Mouse (Mus musculus) hindbrain, embryonic 11.5 days (tissue): ENCODE measurements at regions not wholly inside any gene's neighbourhood (a gene's known extent, or its start where the extent isn't known, plus 50 kb on each side); places are given as distances from the start of the nearest gene placed in this dataset.

Experiments used
- ATAC-seq: fragments of 200-750 bp; cut with Nextera tagmentation; 2 replicates; pipeline ENCODE4 v1.8.0; 2017; ENCODE audit warnings: mild to moderate bottlenecking, moderate TSS enrichment, moderate library complexity; ENCODE audit not compliant: low FRiP score
- DNase-seq: peaks from one replicate; pipeline ENCODE4 v3.0.0-alpha.2; 2015; ENCODE audit warnings: low spot score
- H3K27ac ChIP-seq: fragments of 300-500 bp; sonication (generic); 2 replicates; pipeline ENCODE4 v1.5.1; 2014; ENCODE audit warnings: mild to moderate bottlenecking, low read depth, low read length
- H3K27me3 ChIP-seq: fragments of 300-500 bp; sonication (generic); 2 replicates; pipeline ENCODE4 v1.6.1; 2014; ENCODE audit warnings: mild to moderate bottlenecking, low read length, moderate library complexity, mixed read lengths; ENCODE audit not compliant: control insufficient read depth, insufficient read depth
- H3K36me3 ChIP-seq: fragments of 300-500 bp; sonication (generic); 2 replicates; pipeline ENCODE4 v1.6.1; 2014; ENCODE audit warnings: mild to moderate bottlenecking, low read length, moderate library complexity, mixed read lengths; ENCODE audit not compliant: control insufficient read depth, insufficient read depth
- H3K4me1 ChIP-seq: fragments of 300-500 bp; sonication (generic); replicated peaks from 2 replicates; pipeline ENCODE4 v1.6.1; 2014; ENCODE audit warnings: low read length, mixed read lengths; ENCODE audit not compliant: control insufficient read depth, insufficient read depth
- H3K4me2 ChIP-seq: fragments of 300-500 bp; sonication (generic); replicated peaks from 2 replicates; pipeline ENCODE4 v1.6.1; 2014; ENCODE audit warnings: mild to moderate bottlenecking, low read depth, low read length
- H3K4me3 ChIP-seq: fragments of 300-500 bp; sonication (generic); 2 replicates; pipeline ENCODE4 v1.5.1; 2014; ENCODE audit warnings: low read depth, low read length
- H3K9ac ChIP-seq: fragments of 300-500 bp; sonication (generic); 2 replicates; pipeline ENCODE4 v1.6.1; 2014; ENCODE audit warnings: low read depth, low read length
- H3K9me3 ChIP-seq: fragments of 300-500 bp; sonication (generic); 2 replicates; pipeline ENCODE4 v1.6.1; 2016; ENCODE audit warnings: low read length; ENCODE audit not compliant: control insufficient read depth
- WGBS: fragments of 180-500 bp; shearing (Covaris S2); extraction: QIAGEN DNeasy Blood & Tissue Kit; methylation state at CpG from one replicate; pipeline ENCODE4 v1.1.7; 2014; 5-methylcytosine and 5-hydroxymethylcytosine counted together

- Histone ChIP-seq H3K9me3 (no peaks in the 10 kb centered on the region), H3K4me1 (no peaks in the 10 kb centered on the region), H3K27me3 (no peaks in the 10 kb centered on the region), H3K9ac (no peak overlapping the region), H3K27ac (no peak overlapping the region), H3K36me3 (no peaks in the 10 kb centered on the region), H3K4me3 (no peak overlapping the region), H3K4me2 (no peak overlapping the region)
- DNase-seq (no peak), ATAC-seq (no peak)
- WGBS, result 81% methylated on average over 2 of the region's 2 CpGs
These were observed 164.0 kb upstream of the Slc24a3 start for GRCm38 (mm10) chr2:145003509-145003908.

GRCm38 (mm10) chr2:145010674-145011073 is 156.9 kb upstream of the Slc24a3 start:
- no peak overlapping the region for H3K4me3 ChIP-seq
- H3K36me3 ChIP-seq, result no peaks in the 10 kb centered on the region
- DNase-seq (no peak), ATAC-seq (no peak)
- H3K4me2 ChIP-seq, result no peak overlapping the region
- no peak overlapping the region for H3K27ac ChIP-seq
- H3K27me3 ChIP-seq, result no peaks in the 10 kb centered on the region
- H3K9ac ChIP-seq, result no peak overlapping the region
- H3K4me1 ChIP-seq, result no peaks in the 10 kb centered on the region
- H3K9me3 ChIP-seq, result no peaks in the 10 kb centered on the region

DNA sequence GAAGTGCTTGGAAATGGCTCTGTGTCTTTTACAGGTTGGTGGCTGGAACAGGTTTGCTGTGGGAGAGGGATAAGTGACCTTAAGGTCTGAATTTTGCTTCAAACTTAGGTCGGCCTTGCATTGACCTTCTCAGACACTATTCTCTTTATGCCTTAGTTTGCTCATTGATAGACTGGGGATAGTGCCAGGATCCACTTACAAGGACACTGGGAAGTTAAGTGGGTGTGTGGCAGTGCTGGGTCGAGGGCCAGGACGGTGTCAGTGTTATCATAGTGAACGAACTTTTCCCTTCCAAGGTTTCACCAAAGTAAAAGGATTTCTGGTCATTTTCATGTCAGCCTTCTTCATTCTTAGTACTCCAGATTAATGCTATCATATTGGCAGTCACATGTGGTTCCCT is 156.3 kb upstream of the Slc24a3 start:
- no peaks in the 10 kb centered on the region for H3K9me3 ChIP-seq
- ATAC-seq (no peak), DNase-seq (no peak)
- H3K4me3 ChIP-seq, result no peak overlapping the region
- H3K9ac ChIP-seq, result no peak overlapping the region
- 86% methylated on average over 4 of the region's 4 CpGs for WGBS
- H3K36me3 ChIP-seq, result no peaks in the 10 kb centered on the region
- no peaks in the 10 kb centered on the region for H3K27me3 ChIP-seq
- no peak overlapping the region for H3K4me2 ChIP-seq
- H3K4me1 ChIP-seq, result no peaks in the 10 kb centered on the region
- no peak overlapping the region for H3K27ac ChIP-seq

GRCm38 (mm10) chr2:145015951-145016350 is 151.6 kb upstream of the Slc24a3 start:
- Histone ChIP-seq H3K9ac (no peak overlapping the region), H3K4me3 (no peak overlapping the region), H3K4me2 (no peak overlapping the region), H3K27ac (no peak overlapping the region), H3K9me3 (no peaks in the 10 kb centered on the region), H3K4me1 (no peaks in the 10 kb centered on the region), H3K27me3 (no peaks in the 10 kb centered on the region), H3K36me3 (no peaks in the 10 kb centered on the region)
- 79% methylated on average over 5 of the region's 5 CpGs for WGBS
- ATAC-seq (no peak), DNase-seq (no peak)

GRCm38 (mm10) chr2:145016939-145017338 is 150.6 kb upstream of the Slc24a3 start:
- H3K27ac ChIP-seq, result no peak overlapping the region
- H3K4me3 ChIP-seq, result no peak overlapping the region
- H3K27me3 ChIP-seq, result no peaks in the 10 kb centered on the region
- no peak for ATAC-seq
- H3K36me3 ChIP-seq, result no peaks in the 10 kb centered on the region
- no peaks in the 10 kb centered on the region for H3K9me3 ChIP-seq
- DNase-seq, result no peak
- H3K4me1 ChIP-seq, result no peaks in the 10 kb centered on the region
- H3K9ac ChIP-seq, result no peak overlapping the region
- no peak overlapping the region for H3K4me2 ChIP-seq

DNA sequence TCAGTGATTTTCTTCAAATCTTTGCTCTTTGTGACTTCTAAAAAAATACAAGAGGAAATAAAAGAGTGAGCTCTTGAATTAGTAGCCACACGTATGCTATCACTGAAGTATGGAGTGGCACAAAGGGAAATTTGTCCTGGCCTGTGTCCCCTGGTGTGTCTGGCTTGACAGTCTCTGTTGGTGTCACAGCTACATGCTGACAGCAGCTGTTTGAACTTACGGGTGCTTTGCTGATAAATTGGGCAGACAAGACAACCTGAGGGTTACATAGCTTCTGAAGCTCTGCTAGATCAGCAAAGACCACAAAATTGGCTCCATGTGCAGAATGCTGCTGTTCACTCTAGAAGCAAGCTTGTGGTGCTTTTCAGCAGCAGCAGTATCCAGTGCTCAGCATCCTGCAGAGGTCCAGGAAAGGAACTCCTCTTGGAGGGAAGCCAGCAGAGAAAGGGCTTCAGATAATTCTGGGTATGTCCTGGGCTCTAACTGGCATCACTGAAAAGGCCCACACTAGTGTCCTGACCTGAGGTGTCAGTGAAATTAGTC is 149.9 kb upstream of the Slc24a3 start:
- WGBS, result 57% methylated on average over 2 of the region's 2 CpGs
- Histone ChIP-seq H3K9ac (no peak overlapping the region), H3K36me3 (no peaks in the 10 kb centered on the region), H3K27me3 (no peaks in the 10 kb centered on the region), H3K4me3 (no peak overlapping the region), H3K27ac (no peak overlapping the region), H3K9me3 (no peaks in the 10 kb centered on the region), H3K4me1 (no peaks in the 10 kb centered on the region), H3K4me2 (no peak overlapping the region)
- ATAC-seq (no peak), DNase-seq (no peak)

DNA sequence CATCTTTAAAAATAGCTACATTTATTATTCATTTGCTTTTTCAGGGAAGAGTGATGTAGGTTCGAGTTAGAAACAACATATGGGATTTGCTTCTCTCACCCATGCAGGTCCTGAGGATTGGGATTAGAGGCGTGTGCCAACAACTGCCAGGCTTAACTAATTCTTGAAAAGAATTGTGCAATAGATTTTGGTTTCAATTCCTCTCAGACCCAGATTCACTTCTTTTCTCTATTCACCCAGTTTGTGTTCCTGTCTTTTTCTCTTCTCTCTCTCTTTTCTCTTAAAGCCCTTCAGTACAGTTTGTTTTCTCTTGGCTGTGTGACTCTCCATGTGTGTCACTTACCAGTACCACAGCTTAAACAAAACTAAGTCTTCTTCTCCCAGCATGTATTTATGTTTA is 119.8 kb upstream of the Slc24a3 start:
- no peaks in the 10 kb centered on the region for H3K36me3 ChIP-seq
- H3K9me3 ChIP-seq, result no peaks in the 10 kb centered on the region
- DNase-seq, result no peak

GRCm38 (mm10) chr2:145049655-145050376 is 117.7 kb upstream of the Slc24a3 start:
- Histone ChIP-seq H3K9ac (no peak overlapping the region), H3K9me3 (no peaks in the 10 kb centered on the region), H3K4me1 (no peaks in the 10 kb centered on the region), H3K27ac (no peak overlapping the region), H3K27me3 (no peaks in the 10 kb centered on the region), H3K36me3 (no peaks in the 10 kb centered on the region), H3K4me2 (no peak overlapping the region), H3K4me3 (no peak overlapping the region)
- DNase-seq (no peak), ATAC-seq (no peak)
- 77% methylated on average over 4 of the region's 4 CpGs for WGBS

More for the DNA sequence above, 119.8 kb upstream of the Slc24a3 start:
- H3K4me3 ChIP-seq, result no peak overlapping the region
- H3K9ac ChIP-seq, result no peak overlapping the region
- WGBS, result 89% methylated on average over 2 of the region's 2 CpGs
- no peaks in the 10 kb centered on the region for H3K4me1 ChIP-seq
- no peak overlapping the region for H3K27ac ChIP-seq
- ATAC-seq, result no peak
- H3K4me2 ChIP-seq, result no peak overlapping the region
- no peaks in the 10 kb centered on the region for H3K27me3 ChIP-seq

DNA sequence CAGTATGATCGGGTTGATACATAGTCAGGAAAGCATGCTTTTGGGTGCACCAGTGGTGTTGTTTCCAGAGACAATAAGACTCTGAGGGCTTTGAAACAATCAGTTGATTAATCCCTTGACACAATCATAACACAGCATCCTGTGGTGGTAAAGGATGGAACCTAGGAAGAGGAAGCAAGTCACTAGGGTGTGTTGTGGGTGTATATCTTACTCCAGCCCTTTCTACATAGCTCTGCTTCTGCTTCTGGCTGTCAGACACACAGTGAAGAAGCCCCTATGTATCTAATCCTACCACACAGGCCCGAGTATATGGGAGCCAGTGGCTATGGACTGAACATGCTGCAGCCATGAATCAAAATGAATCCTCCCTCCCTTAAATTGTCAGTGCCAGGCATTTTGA is 115.1 kb upstream of the Slc24a3 start:
- no peaks in the 10 kb centered on the region for H3K36me3 ChIP-seq
- no peak overlapping the region for H3K27ac ChIP-seq
- 83% methylated on average over 2 of the region's 2 CpGs for WGBS
- no peaks in the 10 kb centered on the region for H3K27me3 ChIP-seq
- no peaks in the 10 kb centered on the region for H3K4me1 ChIP-seq
- DNase-seq (no peak), ATAC-seq (no peak)
- H3K4me2 ChIP-seq, result no peak overlapping the region
- H3K9me3 ChIP-seq, result no peaks in the 10 kb centered on the region
- H3K4me3 ChIP-seq, result no peak overlapping the region
- no peak overlapping the region for H3K9ac ChIP-seq
